Mouse (Mus musculus): ENCODE results near the gene Tnnc2. TPM values are rescaled to one million over a fixed set of nuclear protein-coding genes. Genes with fewer than 3 reads are reported as not detected.

The Tnnc2 gene
- total RNA-seq, 2 experiments from 2014 or later: not detected

DNA sequence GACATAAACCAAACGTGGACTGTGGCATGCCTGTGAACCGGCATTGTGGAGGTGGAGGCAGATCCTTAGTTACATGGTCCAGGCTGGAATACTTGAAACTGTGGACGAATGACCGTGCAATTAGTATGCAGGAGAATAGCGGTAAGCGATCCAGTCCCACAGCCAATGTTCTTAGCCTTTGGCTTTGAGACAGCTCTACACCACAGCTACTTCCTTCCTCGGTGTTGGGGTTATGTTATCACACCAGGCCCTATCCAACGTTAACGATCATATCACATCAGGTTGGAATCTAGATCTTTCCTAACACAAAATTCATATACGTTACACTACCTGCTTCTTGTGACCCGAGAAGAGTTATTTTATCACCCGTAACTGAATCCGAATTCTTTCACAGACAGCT lies 34.8 kb downstream of the Tnnc2 start:
- DNase-seq (ENCODE audit: low spot score in 2 of 2): no peak

DNA sequence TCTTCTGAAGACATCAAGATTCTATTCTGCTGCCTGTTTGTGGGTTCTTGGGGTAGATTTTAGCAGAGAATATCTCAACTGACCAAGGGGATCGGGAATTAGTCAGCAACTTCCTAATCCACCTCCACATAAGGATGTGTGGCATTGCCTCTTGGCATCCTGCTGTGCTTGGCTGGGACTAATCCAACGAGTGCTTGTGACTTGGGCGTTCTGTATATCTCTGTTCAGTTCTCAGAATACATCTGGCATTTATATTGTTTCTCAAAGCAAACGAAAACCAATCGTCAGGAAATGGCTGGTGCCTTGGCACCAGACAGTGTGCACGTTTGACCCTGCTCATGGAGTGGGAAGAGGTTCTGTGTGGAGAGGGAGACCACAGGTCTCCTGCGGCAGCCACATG lies 39.9 kb downstream of the Tnnc2 start:
- no peak for DNase-seq (ENCODE audit: low spot score in 2 of 2)

DNA sequence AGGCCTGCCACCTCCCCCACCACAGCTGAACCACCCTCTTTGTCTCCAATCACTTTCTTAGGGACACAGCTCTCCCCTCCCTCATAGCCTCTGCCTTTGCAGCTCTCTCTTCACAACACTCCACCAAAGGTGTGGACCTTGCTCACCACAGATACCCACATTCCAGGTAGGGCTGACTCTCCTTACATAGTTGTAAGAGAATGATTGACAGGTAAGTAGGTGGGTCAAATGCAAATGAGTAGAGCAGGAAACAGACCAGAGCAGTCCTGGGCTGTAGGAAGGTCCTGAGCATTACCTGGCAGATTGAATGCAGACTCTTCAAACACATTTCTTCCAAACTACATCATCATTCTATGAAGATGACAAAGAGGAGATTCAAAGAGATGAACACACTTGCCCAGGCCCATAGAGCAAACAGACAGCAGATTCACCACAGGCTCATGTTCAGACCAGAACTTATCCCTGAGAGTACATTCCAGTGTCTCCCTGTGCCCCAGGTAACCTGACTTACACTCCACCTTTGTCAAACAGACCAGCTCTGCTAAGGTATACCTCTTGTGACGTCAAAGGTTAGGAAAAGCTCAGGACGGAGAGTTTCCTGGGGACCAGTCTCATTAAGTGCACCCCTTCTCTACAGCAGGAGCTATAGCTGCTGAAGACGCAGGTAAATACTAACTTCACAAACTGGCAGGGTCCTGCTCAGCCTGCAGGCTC lies 42.2 kb downstream of the Tnnc2 start:
- no peak for DNase-seq (ENCODE audit: low spot score in 2 of 2)

GRCm38 (mm10) chr2:164735446-164735845 lies 44.3 kb downstream of the Tnnc2 start:
- no peak for DNase-seq (ENCODE audit: low spot score in 2 of 2)

DNA sequence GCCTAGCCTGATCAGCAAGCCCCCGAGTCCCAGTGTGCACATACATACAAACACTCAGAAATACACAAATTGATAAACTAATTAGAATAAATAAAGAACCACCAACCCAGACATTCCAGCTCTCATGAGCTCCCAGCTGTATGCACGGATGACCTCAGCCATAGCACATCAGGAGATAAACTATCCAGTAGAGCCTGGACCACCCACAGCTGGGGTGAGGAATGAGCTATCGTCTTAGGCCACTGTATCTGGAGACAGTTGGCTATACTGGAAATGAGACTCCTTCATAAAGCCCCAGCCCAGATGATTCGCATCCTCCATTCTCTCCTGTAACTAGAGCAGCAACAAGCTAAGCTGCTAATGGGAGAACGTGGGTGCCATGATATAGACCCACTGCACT lies 44.9 kb downstream of the Tnnc2 start:
- DNase-seq (ENCODE audit: low spot score in 2 of 2): no peak

GRCm38 (mm10) chr2:164733259-164733658 lies 46.5 kb downstream of the Tnnc2 start:
- DNase-seq (ENCODE audit: low spot score in 2 of 2): no peak

GRCm38 (mm10) chr2:164731719-164732118 lies 48.0 kb downstream of the Tnnc2 start:
- no peak for DNase-seq (ENCODE audit: low spot score in 2 of 2)

Other genes with a start within 250 kb of the Tnnc2 start
- under 1 TPM in 1 of 2 experiments, not detected in 1; 0.73 TPM for gene Wfdc2, start 217.6 kb downstream of the Tnnc2 start, total RNA-seq (2021)
- gene Spint3, start 206.5 kb downstream of the Tnnc2 start, total RNA-seq (2021): not detected
- 1 to 10 TPM in 1 of 2 experiments, under 1 TPM in 1; 0.78 to 2.2 TPM for gene Wfdc6a, start 194.5 kb downstream of the Tnnc2 start, total RNA-seq (2021)
- not detected for gene Eppin, start 186.4 kb downstream of the Tnnc2 start, total RNA-seq (2021)
- not detected for gene Wfdc6b, start 166.4 kb downstream of the Tnnc2 start, total RNA-seq (2021)
- not detected for gene Wfdc8, start 166.3 kb downstream of the Tnnc2 start, total RNA-seq (2021)
- gene Wfdc16, start 141.2 kb downstream of the Tnnc2 start, total RNA-seq (2021): not detected
- gene Wfdc10, start 123.9 kb downstream of the Tnnc2 start, total RNA-seq (2021): not detected
- gene Wfdc9, start 123.4 kb downstream of the Tnnc2 start, total RNA-seq (2021): not detected
- gene Wfdc11, start 105.9 kb downstream of the Tnnc2 start, total RNA-seq (2021): not detected
- gene Wfdc13, start 94.9 kb downstream of the Tnnc2 start, total RNA-seq (2021): not detected
- gene Spint4, start 81.5 kb downstream of the Tnnc2 start, total RNA-seq (2021): not detected
- gene Spint5, start 64.7 kb downstream of the Tnnc2 start, total RNA-seq (2021): not detected
- gene Wfdc3, start 34.0 kb downstream of the Tnnc2 start, total RNA-seq (2021): 1 to 10 TPM in 1 of 2 experiments, under 1 TPM in 1; 0.87 to 1.4 TPM
- 10 to 100 TPM; 41.9 to 46.0 TPM for gene Dnttip1, start 34.0 kb downstream of the Tnnc2 start, total RNA-seq (2021)
- 1 to 10 TPM; 6.9 to 8.3 TPM for gene Ube2c, start 10.1 kb downstream of the Tnnc2 start, total RNA-seq (2021)
- 10 to 100 TPM; 41.3 to 43.6 TPM for gene Snx21, start 5.9 kb upstream of the Tnnc2 start, total RNA-seq (2021)
- 10 to 100 TPM; 24.1 to 28.6 TPM for gene Acot8, start 24.9 kb upstream of the Tnnc2 start, total RNA-seq (2021)
- gene Zswim3, start 25.1 kb upstream of the Tnnc2 start, total RNA-seq (2021): 1 to 10 TPM; 8.9 to 9.4 TPM
- gene Zswim1, start 42.7 kb upstream of the Tnnc2 start, total RNA-seq (2021): 10 to 100 TPM; 18.5 to 18.7 TPM
- gene Spata25, start 48.6 kb upstream of the Tnnc2 start, total RNA-seq (2021): 1 to 10 TPM in 1 of 2 experiments, not detected in 1; 1.6 TPM
- 10 to 100 TPM; 70.8 to 76.9 TPM for gene Ctsa, start 52.9 kb upstream of the Tnnc2 start, total RNA-seq (2021)
- 1 to 10 TPM; 3.5 to 4.7 TPM for gene Neurl2, start 53.5 kb upstream of the Tnnc2 start, total RNA-seq (2021)
- gene Pltp, start 77.7 kb upstream of the Tnnc2 start, total RNA-seq (2021): 10 to 100 TPM; 72.9 to 79.2 TPM
- gene Pcif1, start 99.3 kb upstream of the Tnnc2 start, total RNA-seq (2021): 10 to 100 TPM; 45.0 to 50.9 TPM
- gene Zfp335, start 131.8 kb upstream of the Tnnc2 start, total RNA-seq (2021): 10 to 100 TPM; 24.0 to 24.1 TPM
- 1 to 10 TPM; 2.8 TPM for gene Mmp9, start 160.8 kb upstream of the Tnnc2 start, total RNA-seq (2021)
- 100 to 1,000 TPM; 252 to 272 TPM for gene Slc12a5, start 180.8 kb upstream of the Tnnc2 start, total RNA-seq (2021)

Measured in layer of hippocampus, postnatal 10 days (tissue).